Mouse (Mus musculus) cerebellum, adult 8-10 months (tissue): ENCODE measurements around the gene Gm20431.
"Not testable (repeated sequence)": the region's sequence is repeated elsewhere in the genome, so short reads cannot be mapped to it uniquely, and the experiment has no call there.

Experiments used
- DNase-seq: peaks from one replicate; pipeline ENCODE4 v3.0.0; 2022

Gm20431 gene

DNA sequence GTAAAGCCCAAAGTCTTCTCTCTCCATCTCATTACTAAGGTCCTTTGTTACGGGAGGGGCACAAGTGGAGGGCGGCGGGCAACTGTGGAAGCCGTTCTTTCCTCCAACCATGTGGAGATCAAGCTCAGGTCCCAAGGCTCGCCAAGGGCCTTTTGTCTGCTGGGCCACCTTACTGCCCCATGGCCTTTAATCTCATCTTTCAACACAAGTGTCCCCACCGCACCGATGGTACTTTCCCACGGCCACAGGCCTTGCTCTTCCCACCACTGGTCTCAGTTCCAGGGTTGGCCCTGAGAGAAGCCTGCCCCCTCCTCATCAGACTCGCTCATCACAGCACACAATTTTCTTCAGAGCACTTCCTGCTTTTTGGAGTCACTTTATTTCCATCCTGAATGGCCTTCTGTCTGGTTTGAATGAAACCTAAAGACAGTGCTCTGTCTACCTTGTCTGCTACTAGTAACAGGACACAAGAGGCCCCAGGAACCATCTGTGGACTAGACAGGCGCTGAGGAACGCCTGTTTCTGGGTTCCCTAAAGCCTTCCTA is 31.6 kb downstream of the Gm20431 start:
- no peak for DNase-seq

DNA sequence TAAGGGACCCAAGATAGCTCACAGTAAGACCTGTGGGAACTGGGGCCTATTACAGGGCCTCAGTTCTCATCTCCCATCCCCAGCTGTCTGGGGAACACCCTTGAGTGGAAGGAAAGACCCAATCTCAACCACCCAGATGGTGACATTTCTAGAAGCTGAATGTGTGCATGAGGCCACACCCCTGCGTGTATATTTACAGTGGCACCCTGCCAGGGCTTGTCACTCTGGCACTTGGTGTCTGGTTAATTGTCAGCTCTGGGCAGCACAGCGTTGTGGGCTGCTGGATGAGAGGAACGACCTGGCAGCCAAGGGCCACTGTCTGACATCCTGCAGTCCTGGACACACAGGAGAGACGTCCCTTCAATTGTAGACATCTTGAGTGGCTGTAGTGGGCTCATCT is 32.4 kb downstream of the Gm20431 start:
- DNase-seq: no peak

DNA sequence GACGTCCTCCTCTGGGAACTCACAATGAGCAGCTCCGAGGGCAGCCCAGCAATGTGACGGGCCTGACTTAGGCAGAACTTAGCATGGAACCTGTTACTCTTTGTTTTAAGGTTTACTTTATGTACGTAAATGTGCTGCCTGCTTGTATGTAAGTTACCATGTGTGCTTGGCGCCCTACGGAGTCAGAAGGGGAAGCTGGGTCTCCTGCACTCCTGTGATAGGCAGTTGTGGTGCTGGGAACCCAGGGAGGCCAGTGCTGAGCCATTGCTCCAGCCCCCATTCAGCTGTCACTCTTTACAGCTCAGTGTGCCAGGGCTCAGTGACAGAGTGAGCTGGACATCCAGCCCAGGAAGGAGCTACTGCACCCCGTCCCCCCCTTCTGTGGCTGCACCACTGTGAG is 34.3 kb downstream of the Gm20431 start:
- DNase-seq: no peak

DNA sequence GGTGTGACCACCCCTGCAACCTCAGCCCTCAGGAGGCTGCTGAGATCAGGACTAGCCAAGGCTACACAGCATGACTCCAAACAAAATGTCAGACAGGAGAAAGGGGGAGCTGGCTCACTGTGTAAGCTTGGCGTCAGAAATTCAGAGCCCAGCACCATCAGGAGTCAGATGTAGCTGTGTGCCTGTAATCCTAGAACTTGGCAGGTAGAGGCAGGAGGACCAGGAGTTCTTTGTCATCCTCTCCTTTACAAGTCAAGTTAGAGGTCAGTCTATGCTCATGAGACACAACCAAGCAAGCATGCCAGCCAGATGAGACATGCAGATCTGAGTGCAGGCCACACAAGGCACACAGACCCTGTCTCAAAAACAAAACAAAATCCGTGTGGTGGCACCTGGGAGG is 35.6 kb downstream of the Gm20431 start:
- DNase-seq: no peak

DNA sequence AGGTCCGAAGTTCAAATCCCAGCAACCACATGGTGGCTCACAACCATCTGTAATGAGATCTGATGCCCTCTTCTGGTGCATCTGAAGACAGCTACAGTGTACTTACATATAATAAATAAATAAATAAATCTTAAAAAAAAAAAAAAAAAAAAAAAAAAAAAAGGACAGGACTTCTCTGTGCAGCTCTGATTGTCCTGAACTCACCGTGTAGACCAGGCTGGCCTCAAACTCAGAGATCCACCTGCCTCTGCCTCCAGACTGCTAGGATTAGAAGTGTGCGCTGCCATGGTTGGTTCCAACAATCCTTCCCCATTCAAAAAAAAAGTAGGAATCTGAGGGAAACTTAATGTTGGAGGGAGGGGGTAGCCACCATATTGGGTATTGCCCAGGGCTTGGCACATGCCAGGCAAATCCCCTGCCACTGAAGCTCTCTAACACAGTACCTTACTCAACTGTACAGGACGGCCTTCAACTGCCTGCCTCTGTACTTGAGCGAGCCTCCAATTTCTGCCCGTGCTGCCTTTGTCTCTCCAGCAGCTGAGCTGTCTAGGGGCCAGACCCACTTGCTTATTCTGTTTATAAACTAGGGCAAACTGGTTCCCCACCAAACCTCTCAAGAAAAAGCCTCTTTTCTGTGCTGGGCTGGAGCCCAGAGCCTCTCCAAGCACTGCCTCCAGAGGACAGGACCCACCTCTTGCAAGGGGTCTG is 36.8 kb downstream of the Gm20431 start:
- DNase-seq: no peak

DNA sequence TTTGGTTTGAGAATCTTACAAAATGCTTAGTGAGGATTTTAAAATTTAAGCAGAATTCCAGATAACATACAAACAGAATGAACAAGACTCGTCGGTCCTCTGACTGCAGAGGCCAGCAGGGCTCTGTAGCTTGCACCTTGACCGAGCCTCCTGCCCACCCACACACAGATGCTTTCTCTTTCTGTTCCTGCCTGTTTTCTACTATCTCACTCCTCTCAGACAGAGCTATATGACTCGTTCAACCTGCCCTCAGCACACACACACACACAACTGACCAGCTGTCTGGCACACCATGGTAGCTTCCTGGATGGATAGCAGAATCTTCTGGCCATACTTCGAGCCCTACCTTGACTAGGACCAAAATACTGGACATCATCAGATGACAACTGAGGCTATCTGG is 38.3 kb downstream of the Gm20431 start:
- no peak for DNase-seq

DNA sequence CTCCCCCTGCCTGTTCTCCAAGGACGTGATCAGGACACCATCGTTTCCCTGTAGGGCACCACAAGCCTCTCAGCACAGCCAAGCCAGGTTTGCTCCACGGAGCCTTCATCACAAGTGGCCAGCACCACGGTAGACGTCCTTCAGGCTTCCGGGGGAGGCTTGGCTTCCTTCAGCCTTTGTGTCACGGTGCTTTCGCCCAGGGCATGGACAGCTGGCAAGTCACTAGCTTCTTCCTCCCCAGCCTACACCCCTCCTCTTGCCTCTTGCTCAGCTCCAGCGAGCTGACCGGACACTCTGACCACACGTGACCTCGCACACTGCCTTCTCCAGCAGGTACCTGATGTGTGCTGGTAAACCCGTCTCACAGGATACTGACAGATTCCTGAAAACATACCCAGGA is 38.9 kb downstream of the Gm20431 start:
- peak; percentile 32 for DNase-seq

DNA sequence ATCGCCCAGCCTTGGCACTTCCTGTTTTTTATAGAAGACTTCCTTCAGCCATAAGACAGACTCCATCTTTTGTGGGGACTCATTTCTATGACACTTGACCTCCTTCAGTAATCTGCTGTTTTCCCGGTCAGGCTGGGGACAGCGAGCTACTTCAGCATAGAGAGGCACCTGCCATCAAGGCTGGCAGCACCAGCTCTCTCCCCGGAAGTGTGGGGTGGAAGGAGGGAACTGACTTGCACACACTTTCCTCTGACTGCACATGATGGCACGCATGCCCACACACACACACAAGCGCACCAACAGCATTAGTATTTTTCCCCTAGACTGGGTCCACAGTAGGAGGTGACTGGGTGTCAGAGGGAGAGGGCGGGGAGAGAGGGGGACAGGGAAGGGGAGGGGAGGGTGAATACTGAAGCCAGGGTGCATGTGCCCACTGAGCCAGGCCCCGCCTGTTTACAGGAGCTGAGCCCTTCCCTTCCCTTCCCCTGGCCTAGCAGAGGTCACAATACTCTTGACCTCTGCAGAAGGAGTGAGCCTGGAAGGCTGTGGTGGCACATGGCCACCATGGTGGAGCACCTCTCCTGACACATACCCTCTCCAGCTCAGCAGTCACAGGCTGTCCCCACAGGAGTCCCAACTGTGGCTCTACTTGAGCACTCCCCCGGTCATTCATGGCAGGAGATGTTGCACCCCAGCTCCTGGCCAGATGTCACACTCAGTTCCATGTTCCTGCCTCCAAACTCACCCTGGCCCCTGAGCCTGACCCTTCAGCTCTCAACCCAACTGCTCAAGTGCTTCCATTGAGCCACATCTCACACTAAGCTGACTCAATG is 39.8 kb downstream of the Gm20431 start:
- DNase-seq: no peak

DNA sequence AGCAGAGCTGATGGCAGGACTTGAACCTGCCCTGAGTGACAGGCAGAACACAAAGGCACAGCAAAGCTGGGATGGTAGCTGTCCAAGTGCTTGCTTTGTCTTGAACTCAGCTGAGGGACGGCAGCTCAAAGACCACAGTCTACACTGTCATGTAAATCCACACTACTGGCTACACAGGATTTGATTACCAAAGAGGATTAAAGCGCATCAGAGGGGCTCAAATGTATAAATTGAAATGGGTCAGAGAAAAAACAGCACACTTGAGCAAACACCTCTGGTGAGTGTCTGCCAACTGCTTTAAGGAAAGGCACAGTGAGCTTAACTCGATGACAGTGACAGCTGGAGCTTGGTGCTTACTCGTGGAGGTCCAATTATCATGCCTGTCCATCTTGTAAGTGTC is 43.8 kb downstream of the Gm20431 start:
- DNase-seq: no peak

DNA sequence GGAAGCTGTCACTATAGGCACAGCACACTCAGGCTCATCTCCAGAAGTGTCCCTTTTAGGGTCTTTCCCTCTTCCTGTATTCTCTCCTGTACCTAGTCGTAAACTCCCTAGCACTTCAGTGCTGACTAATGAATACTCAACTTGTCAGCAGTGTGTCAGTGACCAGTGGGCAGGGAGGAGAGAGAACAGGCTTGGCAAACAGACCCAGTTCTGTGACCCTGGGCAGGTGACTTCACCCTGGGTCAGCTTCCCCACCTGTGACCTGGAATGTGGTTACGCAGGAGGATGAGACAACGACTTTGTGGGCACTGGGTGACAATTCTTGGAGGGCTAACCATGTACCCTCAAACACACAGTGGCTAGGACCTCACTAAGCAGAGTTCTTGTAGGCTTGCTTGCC is 44.3 kb downstream of the Gm20431 start:
- no peak for DNase-seq

DNA sequence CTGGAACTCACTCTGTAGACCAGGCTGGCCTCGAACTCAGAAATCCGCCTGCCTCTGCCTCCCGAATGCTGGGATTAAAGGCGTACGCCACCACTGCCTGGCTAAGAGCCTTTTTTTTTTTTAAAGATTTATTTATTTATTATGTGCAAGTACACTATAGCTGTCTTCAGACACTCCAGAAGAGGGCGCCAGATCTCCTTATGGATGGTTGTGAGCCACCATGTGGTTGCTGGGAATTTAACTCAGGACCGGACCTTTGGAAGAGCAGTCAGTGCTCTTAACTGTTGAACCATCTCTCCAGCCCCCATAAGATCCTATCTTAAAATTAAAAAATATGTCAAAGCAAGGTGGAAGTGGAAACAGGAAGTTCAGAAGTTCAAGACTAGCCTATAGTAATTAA is 48.0 kb downstream of the Gm20431 start:
- DNase-seq: not testable (repeated sequence)

DNA sequence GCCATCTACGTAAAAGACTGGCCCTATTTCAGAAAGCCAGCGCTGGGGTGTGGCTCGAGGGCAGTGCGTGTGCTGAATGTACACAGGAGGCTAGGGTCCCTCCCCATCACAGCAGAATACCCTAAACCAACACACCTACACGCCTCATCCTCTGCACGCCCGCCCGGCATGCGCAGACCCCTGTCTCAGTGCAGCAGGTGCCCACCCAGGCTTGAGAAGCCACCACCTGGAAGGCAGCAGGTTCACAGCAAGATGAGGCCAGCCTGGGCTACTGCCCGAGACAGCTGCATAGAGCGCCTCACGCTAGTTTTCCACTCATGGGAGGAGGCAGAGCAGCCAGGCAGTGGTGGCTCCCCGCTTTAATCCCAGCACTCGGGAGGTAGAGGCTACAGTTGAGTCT is 49.2 kb downstream of the Gm20431 start:
- no peak for DNase-seq

DNA sequence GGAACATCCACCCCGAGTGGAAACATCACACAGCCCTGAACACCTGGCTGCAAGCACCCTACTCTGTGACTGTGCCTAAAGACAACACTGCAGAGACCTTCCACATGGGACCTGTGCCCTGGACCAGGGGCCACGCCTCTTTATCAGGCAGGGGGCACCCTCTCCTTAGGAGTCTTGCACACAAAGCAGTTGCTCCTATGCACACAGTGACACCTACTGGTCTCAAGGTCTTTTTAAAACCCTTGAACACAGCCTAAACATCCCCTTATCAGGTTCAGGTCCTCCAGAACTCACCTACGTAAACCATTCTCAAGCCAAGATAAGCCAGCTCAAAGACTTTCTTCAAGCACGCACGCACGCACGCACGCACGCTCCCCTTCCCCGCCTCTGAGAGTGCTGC is 50.0 kb downstream of the Gm20431 start:
- no peak for DNase-seq

DNA sequence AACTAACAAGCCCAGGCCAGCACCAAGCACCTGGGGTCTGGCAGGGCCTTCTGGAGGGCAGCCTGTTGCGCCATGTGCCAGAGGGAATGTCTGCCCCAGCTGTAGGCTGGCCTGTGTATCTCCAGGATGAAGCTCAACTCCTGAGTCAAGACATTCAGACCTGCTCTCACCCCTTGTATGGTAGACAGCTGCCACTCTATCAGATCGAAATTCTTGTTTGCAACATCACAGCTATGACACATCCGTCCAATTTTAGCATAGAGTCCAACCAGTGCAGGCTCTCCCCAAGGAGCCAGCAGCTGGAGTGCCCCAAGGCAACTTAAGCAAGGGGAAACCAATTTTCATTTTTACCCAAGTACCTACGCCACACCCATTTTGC is 54.6 kb downstream of the Gm20431 start:
- no peak for DNase-seq

DNA sequence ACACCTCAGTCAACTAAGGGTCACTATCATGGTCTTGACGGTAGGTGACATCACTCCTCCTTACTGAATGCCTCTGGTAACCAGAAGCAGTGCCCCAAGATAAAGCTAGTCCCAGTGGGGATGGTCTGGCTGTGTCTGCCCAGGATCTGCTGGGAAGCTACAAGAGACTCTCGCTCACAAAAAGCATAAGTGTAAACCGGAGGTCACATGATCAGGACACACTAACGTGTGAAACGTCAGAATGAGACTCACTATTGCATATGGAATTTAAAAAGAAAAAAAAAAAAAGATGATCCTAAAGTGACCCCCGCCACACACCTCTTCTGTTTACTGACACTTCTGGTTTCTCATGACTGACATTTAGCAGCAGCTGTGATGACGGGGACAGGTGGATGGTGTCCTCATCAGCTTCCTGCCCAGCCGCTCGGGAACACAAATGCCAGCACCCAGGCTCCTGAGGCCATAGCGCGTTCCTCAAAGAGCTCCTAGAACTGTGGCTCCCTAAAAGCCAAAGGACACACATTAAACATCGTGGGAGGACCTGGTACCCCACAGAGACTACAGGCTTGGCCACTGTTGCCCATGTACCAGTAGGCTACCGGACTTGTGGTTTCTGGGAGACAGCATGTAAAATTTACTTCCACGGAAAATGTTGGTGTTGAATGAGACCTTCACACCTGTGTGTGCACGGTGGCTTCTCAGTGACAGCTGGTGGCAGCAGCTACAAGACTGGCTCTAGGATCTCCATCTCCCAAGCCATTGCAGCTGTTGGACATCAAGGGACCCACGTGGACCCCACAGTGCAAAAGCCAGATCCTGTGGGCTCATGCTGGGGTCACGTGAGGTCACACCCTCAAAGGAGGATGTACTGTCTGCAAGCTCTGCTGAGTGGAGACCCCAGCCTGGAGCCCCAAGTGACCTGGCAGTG is 55.2 kb downstream of the Gm20431 start:
- no peak for DNase-seq

DNA sequence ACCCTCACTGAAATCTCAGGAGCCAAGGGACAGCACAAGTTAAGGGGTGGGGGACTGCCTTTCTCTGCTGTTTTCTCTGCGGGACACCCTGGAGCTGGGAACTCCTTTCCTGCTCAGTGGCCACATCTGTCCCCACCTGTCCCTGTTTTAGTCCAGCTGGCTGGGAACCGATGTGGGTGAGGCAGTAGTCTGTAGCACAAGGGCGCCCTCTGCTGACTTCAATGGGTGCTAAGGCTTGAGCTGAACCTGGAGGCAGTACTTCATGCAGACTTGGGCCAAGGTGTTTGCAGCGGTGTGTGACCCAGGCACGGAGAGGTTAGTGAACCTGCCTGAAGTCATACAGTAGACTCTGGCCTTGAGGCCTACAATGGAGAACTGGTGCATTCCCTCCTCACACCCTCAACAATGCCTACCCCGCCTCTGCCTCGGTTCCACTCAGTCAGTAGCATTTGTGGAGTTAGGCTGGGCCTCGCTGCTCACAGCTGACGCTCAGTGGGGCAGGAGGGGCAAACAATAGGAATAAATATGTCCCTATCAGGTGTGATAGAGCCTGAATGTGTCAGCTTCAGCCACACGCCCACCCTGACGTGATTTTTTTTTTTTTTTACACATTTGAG is 56.0 kb downstream of the Gm20431 start:
- DNase-seq: peak; percentile 73

DNA sequence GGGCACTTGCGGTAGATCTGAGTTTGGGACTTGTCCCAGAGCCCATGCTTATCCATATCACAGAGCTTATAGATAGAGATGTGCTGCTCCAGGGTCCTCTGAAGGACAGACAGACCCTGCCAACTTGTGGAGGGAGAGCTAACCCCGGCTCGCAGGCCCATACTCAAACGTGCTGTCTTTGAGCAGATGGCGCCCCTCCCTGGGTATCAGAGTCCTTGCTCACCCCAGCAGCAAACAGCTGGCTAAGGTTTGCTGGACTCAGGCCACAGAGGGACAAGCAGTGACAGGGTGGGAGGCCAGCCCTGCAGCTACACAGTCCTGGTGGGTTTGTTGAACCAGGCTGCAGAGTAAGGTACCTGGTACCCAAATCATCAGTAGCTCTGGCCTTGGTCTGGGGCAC is 58.3 kb downstream of the Gm20431 start:
- DNase-seq: no peak

DNA sequence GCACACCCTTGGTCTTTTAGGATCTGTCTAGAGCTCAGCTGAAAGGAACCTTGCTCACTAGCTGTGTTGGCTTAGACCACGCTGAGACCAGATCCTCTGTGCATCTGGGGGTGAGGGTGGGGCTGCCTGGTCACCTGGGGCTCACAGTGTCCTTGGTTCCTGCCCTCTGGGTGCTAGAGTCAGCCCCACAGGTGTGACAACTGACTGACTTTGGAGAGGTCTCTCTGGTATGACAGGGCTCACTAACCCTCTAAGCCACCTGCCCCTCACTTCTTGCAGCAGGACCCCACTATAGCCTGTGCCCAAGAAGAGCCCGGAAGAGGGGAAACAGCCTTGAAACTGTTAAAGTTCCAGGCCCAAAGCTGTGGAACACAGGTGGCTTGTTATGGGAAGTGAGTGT is 58.9 kb downstream of the Gm20431 start:
- DNase-seq: no peak

DNA sequence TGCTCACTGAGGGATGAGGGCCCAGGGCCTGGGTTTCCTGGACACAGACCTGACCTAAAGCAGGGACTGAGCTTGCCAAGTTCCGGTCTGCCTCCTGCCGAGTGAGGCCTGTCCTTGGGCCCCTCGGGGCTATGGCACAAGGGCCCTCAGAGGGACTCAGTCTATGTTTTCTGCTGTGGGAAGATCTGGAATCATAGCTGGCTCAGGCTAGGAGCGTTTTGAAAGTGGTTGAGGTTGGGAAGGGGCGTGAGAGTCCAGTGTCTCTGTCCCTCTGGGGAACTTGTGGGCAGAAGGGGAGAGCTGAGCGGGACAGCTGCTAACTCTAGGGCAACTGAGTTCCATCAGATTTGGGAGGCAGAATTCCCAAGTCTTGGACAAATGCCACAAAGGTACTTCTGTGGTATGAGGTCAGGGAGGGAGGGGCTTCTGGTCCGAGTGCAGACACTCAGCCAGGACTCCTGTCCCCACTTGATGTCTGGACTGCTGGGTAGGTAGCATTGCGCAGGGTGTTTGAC is 60.8 kb downstream of the Gm20431 start:
- DNase-seq: no peak

DNA sequence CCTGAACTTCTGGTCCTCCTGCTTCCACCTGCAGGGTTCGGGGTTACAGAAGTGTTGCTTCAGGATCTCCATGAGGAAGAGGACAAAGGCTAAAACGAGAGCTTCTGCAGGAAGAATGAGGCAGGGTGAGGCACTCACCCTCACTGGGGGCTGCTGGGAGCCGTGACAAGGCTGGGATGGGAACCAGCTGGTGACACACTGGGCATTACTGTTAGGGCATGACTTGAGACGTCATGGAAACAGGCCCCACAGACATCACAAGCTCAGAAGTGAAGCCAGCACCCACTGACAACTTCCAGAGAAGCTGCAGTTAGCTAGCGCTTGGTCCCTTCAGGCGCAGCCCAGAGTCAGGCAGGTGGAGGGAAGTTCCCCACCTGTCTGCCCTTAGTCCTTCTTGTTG is 61.4 kb downstream of the Gm20431 start:
- DNase-seq: no peak

DNA sequence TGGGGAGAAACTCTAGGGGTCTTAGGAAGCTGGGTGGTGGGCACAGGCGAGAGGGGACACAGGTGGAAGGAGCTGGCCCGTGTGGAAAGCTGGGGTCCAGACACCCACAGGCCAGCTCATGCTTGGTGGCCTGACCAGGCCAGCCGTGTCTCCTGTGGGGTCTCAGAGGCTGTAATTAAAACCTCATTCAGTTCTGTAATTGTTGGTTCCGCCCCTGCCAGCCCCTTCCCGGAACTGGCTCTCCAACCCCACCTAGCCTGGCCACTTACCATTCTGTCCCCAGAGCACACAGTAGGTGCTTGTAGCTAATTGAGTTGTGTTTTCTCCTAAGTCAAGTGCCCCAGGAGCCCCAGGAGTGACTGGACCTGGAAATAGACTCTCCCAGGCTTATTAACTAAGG is 62.1 kb downstream of the Gm20431 start:
- DNase-seq: no peak

DNA sequence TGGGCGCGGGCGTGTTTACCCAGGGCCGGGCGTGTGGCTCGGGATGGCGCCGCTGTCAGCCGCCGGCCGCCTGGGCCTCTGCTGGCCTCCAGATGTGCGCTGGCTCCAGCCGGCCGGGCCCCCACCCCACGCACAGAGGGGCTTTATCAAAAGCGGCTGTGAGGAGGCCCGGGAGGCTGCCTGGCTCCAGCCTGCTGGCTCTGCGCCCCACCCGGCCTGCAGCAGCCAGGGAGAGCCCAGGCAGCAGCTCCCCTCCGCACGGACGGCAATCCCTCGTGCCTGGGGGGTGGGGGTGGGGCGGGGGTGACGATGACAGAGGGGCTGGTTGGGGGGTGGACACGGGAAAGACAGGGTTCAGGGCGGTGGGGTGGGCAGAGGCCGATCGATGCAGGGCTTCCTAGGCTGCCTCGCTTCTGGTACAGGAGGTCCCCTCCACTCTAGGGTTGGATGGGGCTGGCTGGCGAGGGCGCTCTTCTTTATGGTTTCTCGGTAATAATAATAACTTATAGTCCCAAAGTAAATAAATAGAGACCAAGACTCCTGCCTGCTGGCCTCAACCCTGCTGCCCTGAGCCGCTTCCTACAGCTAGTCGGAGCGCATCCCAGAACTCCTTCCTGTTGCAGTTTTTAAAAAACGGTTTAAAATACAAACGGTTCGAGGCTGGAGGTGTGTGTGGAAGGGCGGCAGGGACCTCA is 63.7 kb downstream of the Gm20431 start:
- no peak for DNase-seq
